Mouse (Mus musculus) liver, embryonic 14.5 days (tissue): ENCODE results near the gene Krcc1. TPM values are rescaled to one million over a fixed set of nuclear protein-coding genes. Genes with fewer than 3 reads are reported as not detected.

Experiments
- ATAC-seq: fragments of 200-750 bp; cut with Nextera tagmentation; 2 replicates; pipeline ENCODE4 v1.8.0; 2017; ENCODE audit warnings: moderate number of reproducible peaks, mild to moderate bottlenecking, moderate library complexity; ENCODE audit not compliant: insufficient read depth
- DNase-seq, 3 experiments: peaks; one replicate each; pipeline ENCODE4 v3.0.0-alpha.2; 2012 to 2013; ENCODE audit warnings: low read depth in 3 of 3, low spot score in 3 of 3
- H3K27ac ChIP-seq: fragments of 300-500 bp; sonication (generic); 2 replicates; pipeline ENCODE4 v1.5.1; 2014; ENCODE audit warnings: moderate library complexity, mild to moderate bottlenecking, control low read depth, inconsistent platforms
- H3K27me3 ChIP-seq: fragments of 300-500 bp; sonication (generic); 2 replicates; pipeline ENCODE4 v1.6.1; 2014; ENCODE audit warnings: mild to moderate bottlenecking, low read length, moderate library complexity; ENCODE audit not compliant: control insufficient read depth, insufficient read depth
- H3K36me3 ChIP-seq: fragments of 300-500 bp; sonication (generic); replicated peaks from 2 replicates; pipeline ENCODE4 v1.6.1; 2014; ENCODE audit warnings: low read depth; ENCODE audit not compliant: control insufficient read depth, insufficient read depth
- H3K4me1 ChIP-seq, 2 experiments: fragments of 200-500 bp in 1 of 2; fragments of 300-500 bp in 1 of 2; sonication (generic) in 1 of 2; replicated peaks; 2 replicates each; pipeline ENCODE4 v1.6.1; 2012 to 2014; ENCODE audit warnings: antibody characterized with exemption in 1 of 2, inconsistent platforms in 1 of 2, low read length in 1 of 2; ENCODE audit not compliant: control insufficient read depth in 2 of 2, insufficient read depth in 2 of 2
- H3K4me2 ChIP-seq: fragments of 300-500 bp; sonication (generic); 2 replicates; pipeline ENCODE4 v1.6.1; 2014; ENCODE audit warnings: low read depth, mild to moderate bottlenecking, control low read depth, moderate library complexity
- H3K4me3 ChIP-seq, 2 experiments: fragments of 200-500 bp in 1 of 2; fragments of 300-500 bp in 1 of 2; sonication (generic) in 1 of 2; 2 replicates each; pipeline ENCODE4 v1.5.1; 2012 to 2014; ENCODE audit warnings: low read depth in 2 of 2, low read length in 2 of 2, mild to moderate bottlenecking in 2 of 2, control low read depth in 1 of 2, inconsistent platforms in 1 of 2, moderate library complexity in 1 of 2; ENCODE audit not compliant: insufficient read depth in 1 of 2
- H3K9ac ChIP-seq: fragments of 300-500 bp; sonication (generic); replicated peaks from 2 replicates; pipeline ENCODE4 v1.6.1; 2014; ENCODE audit warnings: mild to moderate bottlenecking, control low read depth, moderate library complexity
- H3K9me3 ChIP-seq: fragments of 300-500 bp; sonication (generic); 2 replicates; pipeline ENCODE4 v1.6.1; 2016; ENCODE audit warnings: low read length, mixed read lengths; ENCODE audit not compliant: control insufficient read depth
- CTCF ChIP-seq: IDR thresholded peaks from 2 replicates; pipeline ENCODE4 v1.5.1; 2016; ENCODE audit warnings: antibody characterized with exemption, low read depth, control low read depth
- EP300 ChIP-seq: IDR thresholded peaks from 2 replicates; pipeline ENCODE4 v1.6.1; 2016; ENCODE audit warnings: antibody characterized with exemption, low read depth
- WGBS: fragments of 180-500 bp; shearing (Covaris S2); extraction: QIAGEN DNeasy Blood & Tissue Kit; methylation state at CpG from one replicate; pipeline ENCODE4 v1.1.7; 2014; ENCODE audit not compliant: insufficient replicate concordance; 5-methylcytosine and 5-hydroxymethylcytosine counted together
- polyA plus RNA-seq, 2 experiments: library from polyadenylated mRNA; depleted of rRNA in 1 of 2; stranded (reverse) in 1 of 2; unstranded in 1 of 2; fragments of >200 nt; fragmentation: Nextera tagmentation in 1 of 2; extraction: Ambion mirVana in 1 of 2; gene quantifications; 2 replicates each; pipeline versions ENCODE4 v1.2.1 to v1.2.3; 2012 to 2014

The Krcc1 gene
- polyA plus RNA-seq, 2 experiments: 11.1 to 26.4 TPM

- no peaks in the 10 kb centered on the region for H3K36me3 ChIP-seq
- no peak for DNase-seq
- ATAC-seq: no peak
- no peak overlapping the region for H3K4me2 ChIP-seq
- H3K4me3 ChIP-seq: no peak overlapping the region
- H3K9ac ChIP-seq: no peak overlapping the region
- TF ChIP-seq CTCF (no peak), EP300 (no peak)
- no peaks in the 10 kb centered on the region for H3K27me3 ChIP-seq
- no peak overlapping the region for H3K27ac ChIP-seq
- H3K4me1 ChIP-seq: no peaks in the 10 kb centered on the region
- no peaks in the 10 kb centered on the region for H3K9me3 ChIP-seq
- WGBS: 61% methylated on average over 6 of the region's 6 CpGs
Measured at GRCm38 (mm10) chr6:71302097-71302731, 30.7 kb downstream of the Krcc1 start.

GRCm38 (mm10) chr6:71307486-71307885, 36.0 kb downstream of the Krcc1 start:
- WGBS: 71% methylated on average over 8 of the region's 8 CpGs
- no peak overlapping the region for H3K4me3 ChIP-seq
- H3K27me3 ChIP-seq: no peaks in the 10 kb centered on the region
- no peaks in the 10 kb centered on the region for H3K9me3 ChIP-seq
- no peak overlapping the region for H3K4me2 ChIP-seq
- TF ChIP-seq EP300 (no peak), CTCF (no peak)
- H3K36me3 ChIP-seq: no peaks in the 10 kb centered on the region
- no peak overlapping the region for H3K27ac ChIP-seq
- DNase-seq (no peak), ATAC-seq (no peak)
- H3K9ac ChIP-seq: no peak overlapping the region
- H3K4me1 ChIP-seq: no peaks in the 10 kb centered on the region

- ATAC-seq (no peak), DNase-seq (no peak)
- no peak within 1 kb of the TSS for H3K9ac ChIP-seq
- H3K27ac ChIP-seq: no peak within 1 kb of the TSS
- no peaks in the 10 kb centered on the region for H3K27me3 ChIP-seq
- H3K4me2 ChIP-seq: no peak within 1 kb of the TSS
- H3K36me3 ChIP-seq: no peaks in the 10 kb centered on the region
- H3K4me1 ChIP-seq: no peaks in the 10 kb centered on the region
- TF ChIP-seq CTCF (no peak), EP300 (no peak)
- H3K9me3 ChIP-seq: no peaks in the 10 kb centered on the region
- WGBS: 54% methylated on average over 3 of the region's 3 CpGs
- H3K4me3 ChIP-seq: no peak within 1 kb of the TSS
Measured at GRCm38 (mm10) chr6:71321826-71322283, 50.4 kb downstream of the Krcc1 start, which contains the start of gene Smyd1. Gene Smyd1, minus strand, starts transcription at chr6:71322233.

GRCm38 (mm10) chr6:71322491-71322921, 51.0 kb downstream of the Krcc1 start, which contains the start of gene Cd8b1:
Gene Cd8b1, plus strand, starts transcription at chr6:71322788.
- 42% methylated on average over 7 of the region's 7 CpGs for WGBS
- no peak within 1 kb of the TSS for H3K27ac ChIP-seq
- H3K4me1 ChIP-seq: no peaks in the 10 kb centered on the region
- H3K36me3 ChIP-seq: no peaks in the 10 kb centered on the region
- no peak within 1 kb of the TSS for H3K4me3 ChIP-seq
- no peak for TF ChIP-seq CTCF
- no peak for TF ChIP-seq EP300
- H3K27me3 ChIP-seq: no peaks in the 10 kb centered on the region
- no peaks in the 10 kb centered on the region for H3K9me3 ChIP-seq
- no peak within 1 kb of the TSS for H3K9ac ChIP-seq
- DNase-seq: no peak
- no peak within 1 kb of the TSS for H3K4me2 ChIP-seq
- no peak for ATAC-seq

- TF ChIP-seq EP300 (no peak), CTCF (no peak)
- DNase-seq (no peak), ATAC-seq (no peak)
- Histone ChIP-seq H3K4me2 (no peak overlapping the region), H3K27ac (no peak overlapping the region), H3K4me1 (no peaks in the 10 kb centered on the region), H3K4me3 (no peak overlapping the region), H3K9me3 (no peaks in the 10 kb centered on the region), H3K9ac (no peak overlapping the region), H3K36me3 (no peaks in the 10 kb centered on the region), H3K27me3 (no peaks in the 10 kb centered on the region)
- 70% methylated on average over 9 of the region's 9 CpGs for WGBS
Measured at GRCm38 (mm10) chr6:71324816-71325215, 53.3 kb downstream of the Krcc1 start.
